Mouse (Mus musculus): ENCODE measurements around the gene En2.

The En2 gene

GRCm38 (mm10) chr5:28191201-28192098 is 26.0 kb downstream of the En2 start:
- DNase-seq, result no peak

GRCm38 (mm10) chr5:28192099-28192454 is 26.6 kb downstream of the En2 start:
- no peak for DNase-seq

- no peak for DNase-seq
Observed at GRCm38 (mm10) chr5:28195473-28195872, 30.0 kb downstream of the En2 start.

GRCm38 (mm10) chr5:28199089-28199873 is 33.8 kb downstream of the En2 start:
- DNase-seq, result no peak

GRCm38 (mm10) chr5:28203086-28203485 is 37.6 kb downstream of the En2 start:
- DNase-seq, result no peak

- no peak for DNase-seq
Observed at GRCm38 (mm10) chr5:28204678-28205077, 39.2 kb downstream of the En2 start.

GRCm38 (mm10) chr5:28206448-28206847 is 41.0 kb downstream of the En2 start:
- no peak for DNase-seq

GRCm38 (mm10) chr5:28207043-28207442 is 41.5 kb downstream of the En2 start:
- no peak for DNase-seq

GRCm38 (mm10) chr5:28208726-28209520 is 43.4 kb downstream of the En2 start:
- DNase-seq, result no peak

- no peak for DNase-seq
Observed at GRCm38 (mm10) chr5:28209549-28210431, 44.3 kb downstream of the En2 start.

- no peak for DNase-seq
Observed at GRCm38 (mm10) chr5:28210591-28211550, 45.4 kb downstream of the En2 start.

- no peak for DNase-seq
Observed at GRCm38 (mm10) chr5:28211651-28212310, 46.3 kb downstream of the En2 start.

- no peak for DNase-seq
Observed at GRCm38 (mm10) chr5:28213441-28213840, 47.9 kb downstream of the En2 start.

GRCm38 (mm10) chr5:28219596-28219995 is 54.1 kb downstream of the En2 start:
- no peak for DNase-seq

Measured in right cerebral cortex, postnatal 25 days (tissue).